Mouse (Mus musculus) myocyte (in vitro differentiated cells): ENCODE data around the gene Gm7879. TPM values are rescaled to one million over a fixed set of nuclear protein-coding genes. Genes with fewer than 3 reads are reported as not detected.

Experiments used
- H3K27me3 ChIP-seq: one replicate; pipeline ENCODE4 v1.6.1; 2011; ENCODE audit not compliant: control insufficient read depth, insufficient read depth, insufficient read length
- H3K36me3 ChIP-seq: one replicate; pipeline ENCODE4 v1.6.1; 2011; ENCODE audit not compliant: control insufficient read depth, insufficient read depth
- H3K4me2 ChIP-seq: one replicate; pipeline ENCODE4 v1.6.1; 2011; ENCODE audit warnings: low read depth, control low read depth
- H3K4me3 ChIP-seq: one replicate; pipeline ENCODE4 v1.5.1; 2011; ENCODE audit warnings: mild to moderate bottlenecking, control low read depth, moderate library complexity
- H3K79me2 ChIP-seq: one replicate; pipeline ENCODE4 v1.6.1; 2011; ENCODE audit not compliant: control insufficient read depth, insufficient read depth
- H3ac ChIP-seq: one replicate; pipeline ENCODE4 v1.6.1; 2011; ENCODE audit not compliant: control insufficient read depth, insufficient read length
- CEBPB ChIP-seq: IDR thresholded peaks from 2 replicates; pipeline ENCODE4 v1.6.1; 2011; ENCODE audit warnings: mild to moderate bottlenecking, moderate library complexity; ENCODE audit not compliant: poor library complexity, insufficient read depth, severe bottlenecking
- E2F4 ChIP-seq: IDR thresholded peaks from one replicate; pipeline ENCODE4 v1.6.1; 2011; ENCODE audit warnings: mild to moderate bottlenecking, control low read depth, moderate library complexity; ENCODE audit not compliant: insufficient read depth
- MAX ChIP-seq: IDR thresholded peaks from one replicate; pipeline ENCODE4 v1.6.1; 2011; ENCODE audit warnings: low read depth, mild to moderate bottlenecking, control low read depth
- MYOD1 ChIP-seq, 3 experiments: IDR thresholded peaks; one replicate each; pipeline ENCODE4 v1.6.1; 2011; ENCODE audit warnings: control low read depth in 2 of 3, low read depth in 2 of 3, mild to moderate bottlenecking in 2 of 3, moderate library complexity in 1 of 3; ENCODE audit not compliant: insufficient read length in 2 of 3, control insufficient read depth in 1 of 3
- MYOG ChIP-seq, 3 experiments: IDR thresholded peaks; one replicate each; pipeline ENCODE4 v1.6.1; 2011; ENCODE audit warnings: control low read depth in 2 of 3, low read depth in 2 of 3, mild to moderate bottlenecking in 2 of 3; ENCODE audit not compliant: insufficient read length in 2 of 3, control insufficient read depth in 1 of 3, insufficient read depth in 1 of 3
- POLR2A ChIP-seq: IDR thresholded peaks from one replicate; pipeline ENCODE4 v1.6.1; 2011; ENCODE audit warnings: low read depth, mild to moderate bottlenecking, control low read depth, moderate library complexity; ENCODE audit not compliant: insufficient read length
- POLR2AphosphoS2 ChIP-seq: IDR thresholded peaks from one replicate; pipeline ENCODE4 v1.6.1; 2011; ENCODE audit warnings: low read depth, control low read depth; ENCODE audit not compliant: insufficient read length
- REST ChIP-seq: IDR thresholded peaks from one replicate; pipeline ENCODE4 v1.6.1; 2011; ENCODE audit warnings: mild to moderate bottlenecking, control low read depth, moderate library complexity; ENCODE audit not compliant: insufficient read depth, insufficient read length
- SRF ChIP-seq: IDR thresholded peaks from one replicate; pipeline ENCODE4 v1.6.1; 2011; ENCODE audit warnings: low read depth; ENCODE audit not compliant: control insufficient read depth, insufficient read length
- TCF12 ChIP-seq: IDR thresholded peaks from one replicate; pipeline ENCODE4 v1.6.1; 2011; ENCODE audit warnings: mild to moderate bottlenecking, control low read depth; ENCODE audit not compliant: poor library complexity, insufficient read depth, severe bottlenecking
- TCF3 ChIP-seq: IDR thresholded peaks from one replicate; pipeline ENCODE4 v1.6.1; 2011; ENCODE audit warnings: low read depth, control low read depth; ENCODE audit not compliant: insufficient read length
- USF1 ChIP-seq: IDR thresholded peaks from one replicate; pipeline ENCODE4 v1.6.1; 2011; ENCODE audit warnings: low read depth, mild to moderate bottlenecking, control low read depth, moderate library complexity
- polyA plus RNA-seq: library from polyadenylated mRNA; unstranded; fragments of >200 nt; fragmentation: generic; extraction: Trizol; gene quantifications from one replicate; pipeline ENCODE4 v1.2.1, GENCODE M21; 2012; ENCODE audit warnings: missing spikeins

The Gm7879 gene
- polyA plus RNA-seq, 1 experiment: 12.2 TPM

- no peaks in the 10 kb centered on the region for H3K79me2 ChIP-seq
- no peaks in the 10 kb centered on the region for H3K36me3 ChIP-seq
- no peak overlapping the region for H3K4me3 ChIP-seq
- H3ac ChIP-seq: no peak overlapping the region
- H3K27me3 ChIP-seq: peaks cover 3% of the 10 kb centered on the region
- no peak overlapping the region for H3K4me2 ChIP-seq
- TF ChIP-seq MYOD1 (IDR thresholded peaks at IDR 0.05; ENCODE audit: control insufficient read depth in 1 of 3, insufficient read length in 2 of 3, low read depth in 2 of 3) (no peak), CEBPB (no peak), MAX (no peak), POLR2A (no peak), E2F4 (no peak), MYOG (IDR thresholded peaks at IDR 0.05; ENCODE audit: control insufficient read depth in 1 of 3, insufficient read depth in 1 of 3, insufficient read length in 2 of 3, low read depth in 2 of 3) (no peak), SRF (no peak), POLR2AphosphoS2 (no peak), TCF12 (no peak), REST (no peak), TCF3 (no peak), USF1 (no peak)
These were observed 41.1 kb upstream of the Gm7879 start for GRCm38 (mm10) chr5:43871845-43872244.

- H3K36me3 ChIP-seq: no peaks in the 10 kb centered on the region
- TF ChIP-seq CEBPB: no peak
- TF ChIP-seq MYOG (IDR thresholded peaks at IDR 0.05; ENCODE audit: control insufficient read depth in 1 of 3, insufficient read depth in 1 of 3, insufficient read length in 2 of 3, low read depth in 2 of 3): no peak
- no peak for TF ChIP-seq USF1
- no peak for TF ChIP-seq SRF
- no peak for TF ChIP-seq POLR2A
- TF ChIP-seq POLR2AphosphoS2: no peak
- TF ChIP-seq E2F4: no peak
- TF ChIP-seq TCF3: no peak
- no peak for TF ChIP-seq MAX
- no peak for TF ChIP-seq REST
- no peak for TF ChIP-seq TCF12
- no peak overlapping the region for H3ac ChIP-seq
- peaks cover 5% of the 10 kb centered on the region for H3K27me3 ChIP-seq
- no peaks in the 10 kb centered on the region for H3K79me2 ChIP-seq
- H3K4me2 ChIP-seq: no peak overlapping the region
- no peak overlapping the region for H3K4me3 ChIP-seq
These were observed 40.3 kb upstream of the Gm7879 start for GRCm38 (mm10) chr5:43872652-43873051.

- Histone ChIP-seq H3K4me2 (no peak overlapping the region), H3K4me3 (no peak overlapping the region), H3K79me2 (no peaks in the 10 kb centered on the region), H3ac (no peak overlapping the region), H3K27me3 (peaks cover 6% of the 10 kb centered on the region), H3K36me3 (no peaks in the 10 kb centered on the region)
- TF ChIP-seq CEBPB (no peak), TCF12 (no peak), MYOG (IDR thresholded peaks at IDR 0.05; ENCODE audit: control insufficient read depth in 1 of 3, insufficient read depth in 1 of 3, insufficient read length in 2 of 3, low read depth in 2 of 3) (no peak), POLR2A (no peak), MAX (no peak), USF1 (no peak), TCF3 (no peak)
These were observed 30.9 kb upstream of the Gm7879 start for GRCm38 (mm10) chr5:43882034-43882433.

- H3K4me3 ChIP-seq: no peak overlapping the region
- no peak overlapping the region for H3K4me2 ChIP-seq
- H3K27me3 ChIP-seq: peaks cover 13% of the 10 kb centered on the region
- H3K36me3 ChIP-seq: no peaks in the 10 kb centered on the region
- no peaks in the 10 kb centered on the region for H3K79me2 ChIP-seq
- TF ChIP-seq MAX (no peak), TCF12 (no peak), TCF3 (no peak), USF1 (no peak)
- H3ac ChIP-seq: no peak overlapping the region
These were observed 27.7 kb upstream of the Gm7879 start for GRCm38 (mm10) chr5:43885060-43885820.

- no peak overlapping the region for H3ac ChIP-seq
- no peaks in the 10 kb centered on the region for H3K36me3 ChIP-seq
- H3K4me2 ChIP-seq: no peak overlapping the region
- H3K4me3 ChIP-seq: no peak overlapping the region
- H3K27me3 ChIP-seq: peaks cover 13% of the 10 kb centered on the region
- TF ChIP-seq MYOD1 (IDR thresholded peaks at IDR 0.05; ENCODE audit: control insufficient read depth in 1 of 3, insufficient read length in 2 of 3, low read depth in 2 of 3) (no peak), SRF (no peak), TCF12 (no peak), CEBPB (no peak), MYOG (IDR thresholded peaks at IDR 0.05; ENCODE audit: control insufficient read depth in 1 of 3, insufficient read depth in 1 of 3, insufficient read length in 2 of 3, low read depth in 2 of 3) (no peak), USF1 (no peak), E2F4 (no peak), POLR2A (no peak), TCF3 (no peak), POLR2AphosphoS2 (no peak), REST (no peak), MAX (no peak)
- H3K79me2 ChIP-seq: no peaks in the 10 kb centered on the region
These were observed 20.6 kb upstream of the Gm7879 start for GRCm38 (mm10) chr5:43892386-43892785.
